Mouse (Mus musculus) urinary bladder, postnatal 14 days (tissue): Measurements from ENCODE around the gene Hes3.

ENCODE experiments used
- DNase-seq: peaks from one replicate; pipeline ENCODE4 v3.0.0; 2021; ENCODE audit warnings: low spot score

Hes3 gene

DNA sequence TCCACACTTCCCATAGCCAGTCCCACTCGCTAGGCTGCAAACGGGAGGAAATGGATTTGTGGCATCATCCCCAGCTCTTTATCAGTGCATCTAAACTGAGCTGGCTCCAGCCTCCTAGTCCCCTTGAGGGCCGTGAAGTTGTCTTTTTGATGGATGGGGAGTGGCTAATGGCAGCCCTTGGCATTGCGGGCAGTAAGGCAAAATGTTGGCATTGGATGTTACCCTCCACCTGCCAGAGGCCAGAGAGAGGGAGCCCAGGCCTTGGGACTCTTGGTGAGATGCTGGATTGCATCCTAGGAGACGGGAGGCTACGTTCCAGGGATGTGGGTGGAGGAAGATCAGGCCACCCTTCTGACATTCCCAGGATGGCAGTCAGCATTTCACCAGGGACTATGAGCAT lies 14.5 kb upstream of the Hes3 start:
- DNase-seq = no peak

- no peak for DNase-seq
These were observed 13.2 kb upstream of the Hes3 start for GRCm38 (mm10) chr4:152304685-152305084.

DNA sequence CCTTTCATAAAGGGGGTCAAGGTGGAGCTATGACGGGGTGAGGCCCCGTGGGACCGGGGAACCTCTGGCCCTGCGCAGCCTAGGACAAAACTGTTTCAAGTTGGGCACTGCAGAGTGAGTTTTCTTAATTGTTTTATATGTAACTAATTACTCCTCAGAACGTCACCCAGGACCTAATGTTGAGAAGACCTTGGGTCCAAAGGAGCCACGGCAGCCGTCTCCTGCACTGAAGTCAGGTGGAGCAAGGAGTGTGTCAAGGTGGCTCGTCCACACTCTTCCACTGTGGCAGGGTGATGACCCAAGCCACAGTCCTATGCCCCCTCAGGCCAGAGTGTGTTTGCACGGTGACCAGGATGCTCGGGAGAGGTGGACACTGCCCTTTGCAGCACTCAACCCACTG lies 11.7 kb upstream of the Hes3 start:
- no peak for DNase-seq

DNA sequence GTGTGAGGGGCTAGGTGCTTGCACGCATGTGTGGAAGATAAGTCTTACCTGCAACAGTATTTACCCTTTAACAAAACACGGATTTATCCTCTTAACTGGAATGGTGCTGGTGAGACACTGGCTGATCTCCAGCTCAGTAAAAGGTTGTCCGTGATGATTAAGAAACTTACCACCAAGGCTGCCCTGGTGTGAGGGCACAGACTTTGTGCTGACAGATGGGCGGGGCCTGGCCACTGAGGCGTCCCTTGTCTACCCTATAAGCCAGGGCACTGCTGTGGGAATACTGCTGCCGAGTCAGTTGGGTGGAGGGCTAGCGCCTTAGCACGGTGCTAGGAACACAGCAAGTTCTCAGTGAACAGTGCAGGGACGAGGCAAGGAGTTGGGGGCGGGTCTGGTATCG lies 10.6 kb upstream of the Hes3 start:
- DNase-seq = no peak

DNA sequence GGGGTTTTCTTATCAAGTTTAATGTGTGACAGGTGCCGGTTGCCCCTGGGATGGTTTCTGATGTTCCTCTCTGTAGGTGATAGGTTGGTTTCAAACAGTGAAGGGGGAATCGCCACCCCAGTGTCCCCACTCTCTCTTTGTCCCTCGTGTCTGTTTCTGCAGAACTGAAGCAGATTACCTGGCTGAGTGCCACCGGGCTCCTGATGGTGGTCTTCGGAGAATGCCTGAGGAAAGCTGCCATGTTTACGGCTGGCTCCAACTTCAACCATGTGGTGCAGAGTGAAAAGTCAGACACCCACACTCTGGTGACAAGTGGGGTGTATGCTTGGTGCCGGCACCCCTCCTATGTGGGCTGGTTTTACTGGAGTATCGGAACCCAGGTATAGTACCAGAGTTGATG lies 8.9 kb upstream of the Hes3 start:
- DNase-seq = no peak

DNA sequence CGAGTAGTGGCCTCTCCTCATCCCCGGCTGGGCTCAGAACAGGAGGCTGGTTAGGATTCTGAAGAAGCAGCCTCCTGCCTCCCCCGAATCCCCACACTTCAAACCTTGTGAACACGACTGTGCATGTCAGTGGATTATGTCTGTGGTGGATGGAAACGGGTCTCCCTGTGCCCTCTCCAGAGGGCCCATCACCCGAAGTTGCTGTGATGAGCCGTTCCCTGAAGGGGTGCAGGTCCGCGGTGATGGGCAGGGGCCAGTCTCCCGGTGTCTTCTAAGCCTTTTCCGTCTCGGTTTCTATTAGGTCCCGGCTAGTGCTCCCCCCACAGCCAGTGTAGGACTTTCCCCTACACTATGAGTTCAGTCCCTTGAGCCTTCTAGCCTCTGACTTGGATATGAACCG lies 7.4 kb upstream of the Hes3 start:
- no peak for DNase-seq

- DNase-seq = peak; percentile 100
These were observed 5.7 kb upstream of the Hes3 start, which contains the start of gene Icmt for GRCm38 (mm10) chr4:152296874-152297861. Gene Icmt (plus strand): TSS chr4:152297227.

- DNase-seq = no peak
These were observed 4.9 kb upstream of the Hes3 start for GRCm38 (mm10) chr4:152296371-152296770.

DNA sequence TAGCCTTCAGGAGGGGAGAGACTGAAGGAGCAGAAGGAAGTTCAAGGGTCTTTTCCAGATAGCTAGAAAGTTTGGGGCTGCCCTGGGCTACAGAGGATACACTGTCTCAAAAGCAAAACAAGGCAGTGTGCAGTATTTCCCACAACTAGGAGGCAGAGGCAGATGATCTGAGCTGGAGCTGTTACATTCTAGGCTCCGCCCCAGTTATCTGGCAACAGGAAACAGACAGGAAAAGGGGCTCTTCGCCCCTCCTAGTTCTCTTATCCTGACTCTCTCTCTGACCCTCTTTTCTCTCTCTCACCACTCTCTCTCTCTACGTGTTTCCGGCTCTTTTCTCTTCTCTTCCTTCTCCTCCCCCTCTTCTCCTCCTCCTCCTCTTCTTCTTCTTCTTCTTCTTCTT lies 4.5 kb upstream of the Hes3 start:
- no peak for DNase-seq

DNA sequence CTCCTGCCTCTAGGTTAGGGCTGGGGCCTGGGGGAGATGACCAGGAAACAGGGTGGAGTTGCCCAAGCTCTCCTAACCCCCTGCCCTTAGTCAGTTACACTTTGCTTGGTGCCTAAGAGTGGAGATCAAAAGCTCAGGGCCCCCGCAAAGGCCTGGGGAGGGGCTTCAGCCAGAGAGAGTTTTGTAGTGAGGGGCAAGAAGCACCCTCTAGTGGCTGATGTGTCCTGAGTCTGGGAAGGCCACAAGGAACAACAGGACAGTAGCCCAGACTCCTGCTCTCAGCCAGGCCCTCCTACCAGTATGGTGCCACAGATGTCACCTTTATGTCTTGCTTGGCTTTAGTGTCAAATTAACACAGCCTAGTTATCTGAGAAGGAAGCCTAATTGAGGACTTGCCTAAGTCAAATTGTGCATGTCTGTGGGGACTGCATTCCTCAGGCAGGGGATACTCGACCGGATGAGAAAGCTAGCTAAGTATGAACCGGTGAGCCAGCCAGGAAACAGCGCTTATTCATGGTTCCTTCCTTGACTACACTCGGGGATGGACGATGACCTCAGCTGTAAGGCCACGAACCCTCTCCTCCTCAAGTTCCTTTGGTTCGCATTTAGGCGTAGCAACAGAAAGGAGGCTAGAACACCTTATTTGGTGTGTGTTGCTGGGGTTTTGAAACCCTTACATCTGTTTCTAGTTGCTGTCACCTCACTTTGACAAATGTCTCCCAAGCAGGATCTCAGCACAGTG lies 2.9 kb upstream of the Hes3 start:
- DNase-seq = no peak

DNA sequence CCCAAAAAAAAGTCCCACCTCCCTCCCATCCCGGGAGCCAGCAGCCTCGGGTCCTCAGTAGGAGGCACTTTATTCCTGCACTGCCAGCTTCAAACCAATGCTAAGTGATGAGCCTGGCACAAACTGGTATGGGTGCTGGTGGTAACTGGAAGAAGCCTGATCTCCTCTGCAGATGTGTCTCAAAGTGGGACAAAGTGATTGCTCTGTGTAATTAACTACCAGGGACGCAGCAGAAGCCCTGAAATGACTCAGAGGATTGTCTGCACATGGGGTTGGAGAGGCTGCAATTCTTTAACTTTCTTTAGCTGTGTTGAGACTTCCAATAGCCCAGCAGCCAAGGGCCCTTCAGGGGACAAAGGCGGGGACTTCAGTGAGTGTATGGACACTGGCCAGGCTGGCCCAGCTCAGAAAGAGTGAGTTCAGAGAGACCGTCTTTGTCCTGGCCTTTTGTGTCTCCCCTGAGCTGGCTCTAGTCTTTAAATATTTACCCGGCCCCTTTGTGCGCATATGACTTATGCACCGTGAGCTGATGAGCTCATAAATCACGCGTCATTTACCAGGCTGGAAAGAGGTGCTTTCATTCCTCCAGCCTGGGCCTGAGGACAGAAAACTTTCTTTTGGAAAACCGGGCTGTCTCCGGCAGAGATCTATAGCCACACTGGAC lies 772 bp upstream of the Hes3 start:
- no peak for DNase-seq

DNA sequence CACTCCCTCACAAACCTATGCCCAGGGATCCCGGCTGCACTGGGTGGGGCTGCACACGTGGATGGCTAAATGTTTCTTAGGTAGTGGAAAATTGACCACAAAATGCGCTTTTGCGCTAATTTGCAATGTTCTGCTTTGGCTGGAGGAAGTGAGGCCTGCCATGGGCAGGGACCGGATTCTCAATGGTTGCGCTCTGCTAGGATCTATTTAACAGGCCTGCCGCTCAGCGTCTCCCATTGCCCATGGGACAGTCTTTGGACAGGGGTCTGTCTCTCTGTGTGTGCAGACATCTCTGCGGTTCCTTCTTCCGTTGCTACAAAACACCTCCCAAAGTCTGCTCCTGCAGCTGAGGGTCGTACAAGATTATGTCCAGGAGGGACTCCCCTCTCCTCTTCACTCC lies 471 bp downstream of the Hes3 start:
- DNase-seq = no peak

- DNase-seq = no peak
These were observed 1.1 kb downstream of the Hes3 start for GRCm38 (mm10) chr4:152290385-152290784.

DNA sequence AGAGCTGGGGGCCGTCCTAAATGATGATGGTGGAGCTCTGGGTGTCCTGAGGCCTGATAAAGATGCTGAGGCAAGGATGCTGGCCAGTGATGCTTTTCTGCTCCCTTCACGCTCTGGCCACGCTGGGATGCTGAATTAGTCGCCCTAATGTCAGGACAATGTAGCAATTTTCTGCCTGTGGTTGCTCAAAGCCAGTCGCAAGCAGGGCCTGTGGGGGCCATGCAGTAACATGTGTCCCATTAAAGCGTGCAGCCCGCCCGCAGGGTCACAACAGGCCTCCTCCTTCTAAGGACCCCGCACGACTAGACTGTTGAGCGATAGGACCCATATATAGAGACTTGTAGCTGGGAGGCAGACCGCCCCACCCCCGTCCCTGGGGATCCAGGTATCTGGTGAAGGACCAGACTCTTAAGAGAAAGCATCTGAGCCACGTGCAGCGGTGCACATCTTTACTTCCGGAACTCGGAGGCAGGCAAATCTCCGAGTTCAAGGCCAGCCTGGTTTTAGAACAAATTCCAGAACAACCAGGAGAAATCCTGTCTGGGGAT lies 3.0 kb downstream of the Hes3 start:
- DNase-seq = no peak

- DNase-seq = no peak
These were observed 3.9 kb downstream of the Hes3 start for GRCm38 (mm10) chr4:152287317-152288120.

DNA sequence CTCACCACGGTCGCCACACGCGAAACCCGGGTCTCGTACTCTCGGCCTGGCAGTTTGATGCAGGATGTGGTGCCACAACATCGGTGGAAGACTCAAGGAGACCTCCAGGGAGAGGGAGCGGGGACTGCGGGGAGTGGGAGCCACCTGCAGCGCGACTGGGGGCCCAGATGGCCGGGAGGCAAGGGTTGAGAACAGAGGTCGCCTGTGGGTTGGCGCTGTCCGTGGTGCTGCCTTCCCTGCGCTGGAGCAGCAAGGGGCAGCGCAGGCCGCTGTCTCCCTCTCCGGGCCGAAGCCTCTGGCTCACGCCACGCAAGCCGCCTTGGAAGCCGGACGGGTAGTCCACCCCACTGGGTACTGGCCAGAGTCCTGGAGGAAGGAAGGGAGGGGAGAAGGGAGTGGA lies 4.6 kb downstream of the Hes3 start:
- DNase-seq = peak; percentile 71

- DNase-seq = no peak
These were observed 5.3 kb downstream of the Hes3 start for GRCm38 (mm10) chr4:152286183-152286582.

GRCm38 (mm10) chr4:152285505-152285904 lies 6.0 kb downstream of the Hes3 start:
- DNase-seq = peak; percentile 50

DNA sequence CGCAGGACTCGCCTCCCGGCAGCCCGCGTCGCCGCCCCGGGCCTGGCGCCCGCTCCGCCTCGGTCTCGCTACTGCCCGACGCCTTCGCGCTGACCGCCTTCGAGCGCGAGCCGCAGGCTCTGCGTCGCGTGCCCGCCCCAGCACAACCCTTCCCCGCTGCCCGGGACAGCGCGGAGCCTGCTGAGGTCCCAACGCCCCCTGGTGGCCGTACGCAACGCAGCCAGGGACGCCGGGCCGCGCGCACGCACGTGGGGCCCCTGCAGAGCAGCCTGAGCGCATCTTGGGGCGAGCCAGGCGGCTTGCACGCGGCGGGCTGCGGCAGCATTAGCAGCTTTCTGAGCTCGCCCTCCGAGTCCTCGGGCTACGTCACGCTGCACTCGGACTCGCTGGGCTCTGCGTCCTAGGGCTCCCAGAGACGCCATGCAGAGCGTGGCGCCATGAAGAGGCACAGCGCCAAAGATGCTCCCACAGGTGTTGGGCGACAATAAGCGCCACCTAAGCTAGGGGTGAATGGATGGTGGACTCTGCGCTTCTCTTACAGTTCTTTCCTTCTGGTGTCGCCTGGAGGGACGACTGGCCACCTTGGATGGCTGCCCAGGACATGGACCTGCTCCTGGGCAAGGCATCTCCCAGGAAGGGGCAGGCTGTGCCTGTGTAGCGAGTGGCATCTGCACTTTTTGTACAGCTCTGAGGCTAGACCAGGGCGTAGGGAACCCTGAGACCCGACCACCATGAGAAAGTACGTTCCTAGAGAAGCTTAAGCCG lies 8.1 kb downstream of the Hes3 start:
- peak; percentile 85 for DNase-seq

GRCm38 (mm10) chr4:152282721-152283120 lies 8.7 kb downstream of the Hes3 start:
- DNase-seq = no peak

DNA sequence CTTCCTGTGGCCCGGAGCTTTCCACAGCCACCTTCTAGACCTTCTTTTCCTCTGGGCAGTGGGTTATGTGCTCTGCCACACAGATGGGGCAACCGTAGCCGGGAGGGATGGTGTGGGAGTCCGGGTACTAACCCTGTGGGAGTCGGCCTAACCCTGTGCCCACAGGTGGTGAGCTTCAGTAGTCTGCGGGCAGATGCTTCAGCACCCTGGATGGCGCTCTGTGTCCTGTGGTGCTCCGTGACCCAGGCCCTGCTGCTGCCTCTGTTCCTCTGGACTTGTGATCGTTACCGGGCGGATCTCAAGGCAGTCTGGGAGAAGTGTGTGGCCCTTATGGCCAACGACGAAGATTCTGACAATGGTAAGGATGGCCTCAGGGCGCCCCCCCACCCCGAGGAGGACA lies 9.9 kb downstream of the Hes3 start:
- DNase-seq = no peak
